ENCODE assay signal across 7 mouse cellular contexts in genomic region chr16:4551056-4551455, GRCm38 (mm10). TPM values are rescaled to one million over a fixed set of nuclear protein-coding genes. Genes with fewer than 3 reads are reported as not detected.
DNase-seq lines count a peak whose midpoint lies in the region; ATAC-seq lines count a peak whose summit lies in the region.

No protein-coding gene starts in this region.

- H3K27ac ChIP-seq in forebrain, embryonic 15.5 days (replicated peaks), result no peak overlapping the region
- H3K27ac ChIP-seq in hindbrain, embryonic 12.5 days, result no peak overlapping the region

- no peak overlapping the region for H3K4me3 ChIP-seq in forebrain, embryonic 15.5 days
- H3K4me3 ChIP-seq in hindbrain, embryonic 12.5 days, result no peak overlapping the region

- peak; percentile 72 for ATAC-seq in forebrain, embryonic 15.5 days (replicated peaks)
- ATAC-seq in hindbrain, embryonic 12.5 days (ENCODE audit: low FRiP score), result peak; percentile 60

- no peak overlapping the region for H3K9ac ChIP-seq in forebrain, embryonic 15.5 days (replicated peaks)
- no peak overlapping the region for H3K9ac ChIP-seq in hindbrain, embryonic 12.5 days

- H3K4me1 ChIP-seq in forebrain, embryonic 15.5 days, result 0 out of 2 replicates have a peak, but pooled peaks cover 3% of the 10 kb centered on the region
- peaks cover 13% of the 10 kb centered on the region for H3K4me1 ChIP-seq in hindbrain, embryonic 12.5 days

- WGBS in forebrain, embryonic 15.5 days, result 39% methylated on average over 13 of the region's 13 CpGs
- 36% methylated on average over 13 of the region's 13 CpGs for WGBS in hindbrain, embryonic 12.5 days

- peaks cover 32% of the 10 kb centered on the region for H3K36me3 ChIP-seq in forebrain, embryonic 15.5 days
- peaks cover 34% of the 10 kb centered on the region for H3K36me3 ChIP-seq in hindbrain, embryonic 12.5 days

- no peaks in the 10 kb centered on the region for H3K9me3 ChIP-seq in forebrain, embryonic 15.5 days
- no peaks in the 10 kb centered on the region for H3K9me3 ChIP-seq in hindbrain, embryonic 12.5 days (replicated peaks)

- peak; percentile 78 for DNase-seq in NIH3T3 (ENCODE audit: low read depth)
- peak; percentile 59 to 73 for DNase-seq in cerebellum, adult 18-20 months
- peak; percentile 42 to 43 for DNase-seq in layer of hippocampus, postnatal 36 days
- DNase-seq in lung, postnatal 4 days, result peak; percentile 77 to 79
- DNase-seq in right cerebral cortex, adult 2 months (ENCODE audit: low spot score in 2 of 2), result peak; percentile 66 to 73

- no peak overlapping the region for H3K4me2 ChIP-seq in forebrain, embryonic 15.5 days (replicated peaks)
- no peak overlapping the region for H3K4me2 ChIP-seq in hindbrain, embryonic 12.5 days (replicated peaks)

- no peaks in the 10 kb centered on the region for H3K27me3 ChIP-seq in forebrain, embryonic 15.5 days
- H3K27me3 ChIP-seq in hindbrain, embryonic 12.5 days, result no peaks in the 10 kb centered on the region

RNA-seq across cellular contexts. Expression of gene Tfap4, which starts 8.6 kb away (rescaled TPM):
- polyA plus RNA-seq in forebrain, embryonic 15.5 days (2015; fragmentation: Nextera tagmentation; extraction: Ambion mirVana), result 14.3 and 15.2 TPM in 2 replicates
- 13.1 and 13.8 TPM in 2 replicates for polyA plus RNA-seq in hindbrain, embryonic 12.5 days (2016; fragmentation: Nextera tagmentation; extraction: Ambion mirVana)
- 1 to 10 TPM; 4.3 to 4.7 TPM for total RNA-seq in layer of hippocampus, postnatal 36 days (2021)

RNA-seq across cellular contexts. Expression of gene Srl, which starts 9.4 kb away (rescaled TPM):
- polyA plus RNA-seq in forebrain, embryonic 15.5 days (2015; fragmentation: Nextera tagmentation; extraction: Ambion mirVana), result 40.1 and 40.2 TPM in 2 replicates
- 25.8 and 36.5 TPM in 2 replicates for polyA plus RNA-seq in hindbrain, embryonic 12.5 days (2016; fragmentation: Nextera tagmentation; extraction: Ambion mirVana)
- 10 to 100 TPM; 13.6 to 14.1 TPM for total RNA-seq in layer of hippocampus, postnatal 36 days (2021)

RNA-seq across cellular contexts. Expression of gene Glis2, which starts 43.5 kb away (rescaled TPM):
- polyA plus RNA-seq in forebrain, embryonic 15.5 days (2015; fragmentation: Nextera tagmentation; extraction: Ambion mirVana), result 11.0 and 14.6 TPM in 2 replicates
- polyA plus RNA-seq in hindbrain, embryonic 12.5 days (2016; fragmentation: Nextera tagmentation; extraction: Ambion mirVana), result 34.0 and 34.3 TPM in 2 replicates
- total RNA-seq in layer of hippocampus, postnatal 36 days (2021), result 10 to 100 TPM; 13.1 to 14.6 TPM
